Mouse (Mus musculus): ENCODE measurements around the gene Foxp1. TPM values are rescaled to one million over a fixed set of nuclear protein-coding genes. Genes with fewer than 3 reads are reported as not detected.

Gene Foxp1
- polyA plus RNA-seq, 1 experiment from 2014 or later = 103 TPM

- H3K27ac ChIP-seq = no peak overlapping the region
- H3K36me3 ChIP-seq = 0 out of 2 replicates have a peak, but pooled peaks cover 4% of the 10 kb centered on the region
- no peak overlapping the region for H3K9ac ChIP-seq
- no peaks in the 10 kb centered on the region for H3K27me3 ChIP-seq (replicated peaks)
- H3K4me1 ChIP-seq (replicated peaks) = peaks cover 4% of the 10 kb centered on the region; the same call in 1 of the 2 replicates
- H3K9me3 ChIP-seq = no peaks in the 10 kb centered on the region
- 70% methylated on average over 9 of the region's 9 CpGs for WGBS
- 0 out of 2 replicates have a peak, but pooled peaks have one; percentile 39 for ATAC-seq
- H3K4me3 ChIP-seq (replicated peaks) = no peak overlapping the region
- no peak overlapping the region for H3K4me2 ChIP-seq (replicated peaks)
These were observed 565.9 kb downstream of the Foxp1 start for GRCm38 (mm10) chr6:98956522-98957169.

DNA sequence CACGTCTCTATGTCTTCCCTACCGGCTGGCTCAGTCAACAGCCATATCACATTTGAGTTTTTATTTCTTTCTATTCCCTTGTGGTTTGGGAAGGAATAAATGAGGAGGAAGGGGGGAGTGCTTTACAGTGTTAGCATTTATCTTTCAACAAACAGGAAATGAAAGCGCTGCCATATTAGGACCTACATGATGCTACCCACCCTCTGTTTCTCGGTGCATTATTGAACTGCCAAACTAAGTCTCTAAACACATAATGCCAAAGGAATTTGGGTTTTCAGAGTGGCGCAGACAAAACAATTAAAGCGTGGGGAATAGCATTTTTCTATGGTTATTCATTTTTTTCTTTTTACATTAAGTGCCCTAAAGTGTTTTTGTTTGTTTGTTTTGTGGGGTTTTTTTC, 566.8 kb downstream of the Foxp1 start:
- Histone ChIP-seq H3K36me3 (0 out of 2 replicates have a peak, but pooled peaks cover 4% of the 10 kb centered on the region), H3K4me1 (replicated peaks) (peaks cover 11% of the 10 kb centered on the region), H3K4me3 (replicated peaks) (no peak overlapping the region), H3K9me3 (no peaks in the 10 kb centered on the region), H3K9ac (no peak overlapping the region), H3K4me2 (replicated peaks) (no peak overlapping the region), H3K27me3 (replicated peaks) (no peaks in the 10 kb centered on the region), H3K27ac (no peak overlapping the region)
- 82% methylated on average over 6 of the region's 6 CpGs for WGBS
- no peak for ATAC-seq

- Histone ChIP-seq H3K9me3 (no peaks in the 10 kb centered on the region), H3K36me3 (0 out of 2 replicates have a peak, but pooled peaks cover 4% of the 10 kb centered on the region), H3K9ac (no peak overlapping the region), H3K4me3 (replicated peaks) (no peak overlapping the region), H3K4me1 (replicated peaks) (peaks cover 22% of the 10 kb centered on the region), H3K27me3 (replicated peaks) (no peaks in the 10 kb centered on the region), H3K4me2 (replicated peaks) (no peak overlapping the region), H3K27ac (no peak overlapping the region)
- 93% methylated on average over 5 of the region's 5 CpGs for WGBS
- no peak for ATAC-seq
These were observed 568.1 kb downstream of the Foxp1 start for GRCm38 (mm10) chr6:98954439-98954838.

GRCm38 (mm10) chr6:98949703-98950191, 572.8 kb downstream of the Foxp1 start:
- ATAC-seq = peak; percentile 95
- no peaks in the 10 kb centered on the region for H3K9me3 ChIP-seq
- H3K27ac ChIP-seq = peak overlapping the region; percentile 87
- H3K4me2 ChIP-seq (replicated peaks) = peak overlapping the region; percentile 26; the same call in 1 of the 2 replicates
- 14% methylated on average over 6 of the region's 6 CpGs for WGBS
- no peak overlapping the region for H3K4me3 ChIP-seq (replicated peaks)
- H3K27me3 ChIP-seq (replicated peaks) = no peaks in the 10 kb centered on the region
- 0 out of 2 replicates have a peak, but pooled peaks cover 4% of the 10 kb centered on the region for H3K36me3 ChIP-seq
- H3K9ac ChIP-seq = peak overlapping the region; percentile 29; the same call in 1 of the 2 replicates
- peaks cover 33% of the 10 kb centered on the region for H3K4me1 ChIP-seq (replicated peaks)

- WGBS = 37% methylated on average over 7 of the region's 7 CpGs
- H3K9ac ChIP-seq = no peak overlapping the region
- no peaks in the 10 kb centered on the region for H3K9me3 ChIP-seq
- 0 out of 2 replicates have a peak, but pooled peaks have one; percentile 4 for ATAC-seq
- H3K4me1 ChIP-seq (replicated peaks) = peaks cover 33% of the 10 kb centered on the region
- no peaks in the 10 kb centered on the region for H3K27me3 ChIP-seq (replicated peaks)
- H3K4me3 ChIP-seq (replicated peaks) = no peak overlapping the region
- peak overlapping the region; percentile 87 for H3K27ac ChIP-seq
- 0 out of 2 replicates have a peak, but pooled peaks cover 4% of the 10 kb centered on the region for H3K36me3 ChIP-seq
- H3K4me2 ChIP-seq (replicated peaks) = no peak overlapping the region
These were observed 573.2 kb downstream of the Foxp1 start for GRCm38 (mm10) chr6:98949286-98949685.

GRCm38 (mm10) chr6:98948153-98949141, 574.1 kb downstream of the Foxp1 start:
- Histone ChIP-seq H3K9me3 (no peaks in the 10 kb centered on the region), H3K4me1 (replicated peaks) (peaks cover 33% of the 10 kb centered on the region), H3K27me3 (replicated peaks) (no peaks in the 10 kb centered on the region), H3K27ac (peak overlapping the region; percentile 87; the same call in 1 of the 2 replicates), H3K9ac (no peak overlapping the region), H3K4me3 (replicated peaks) (no peak overlapping the region), H3K36me3 (0 out of 2 replicates have a peak, but pooled peaks cover 2% of the 10 kb centered on the region), H3K4me2 (replicated peaks) (no peak overlapping the region)
- WGBS = 84% methylated on average over 21 of the region's 21 CpGs
- ATAC-seq = no peak

GRCm38 (mm10) chr6:98947486-98948152, 574.9 kb downstream of the Foxp1 start:
- Histone ChIP-seq H3K4me2 (replicated peaks) (no peak overlapping the region), H3K36me3 (peaks cover 4% of the 10 kb centered on the region; the same call in 1 of the 2 replicates), H3K4me1 (replicated peaks) (peaks cover 33% of the 10 kb centered on the region), H3K9ac (no peak overlapping the region), H3K27me3 (replicated peaks) (no peaks in the 10 kb centered on the region), H3K9me3 (no peaks in the 10 kb centered on the region), H3K27ac (0 out of 2 replicates have a peak overlapping the region, but pooled peaks have one; percentile 32), H3K4me3 (replicated peaks) (no peak overlapping the region)
- WGBS = 72% methylated on average over 11 of the region's 11 CpGs
- ATAC-seq = no peak

DNA sequence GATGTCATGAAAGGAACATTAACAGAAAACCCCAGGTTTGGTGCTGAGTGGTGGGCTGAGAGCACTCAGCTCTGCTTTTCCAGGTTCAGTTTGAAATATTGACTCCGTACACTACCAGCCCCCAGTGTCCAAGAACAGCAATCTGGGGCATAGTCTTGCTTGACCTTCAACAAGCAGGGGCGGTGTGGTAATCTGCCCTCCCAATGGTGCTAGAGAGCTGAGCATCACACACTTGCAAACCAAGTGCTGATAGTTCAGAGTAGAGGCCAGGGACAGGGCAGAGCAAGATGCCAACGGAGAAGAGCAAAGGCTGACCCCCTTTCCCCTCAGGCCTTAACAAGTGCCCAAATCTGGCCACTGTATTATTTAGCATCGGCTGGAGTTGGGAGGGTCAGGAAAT, 575.8 kb downstream of the Foxp1 start:
- ATAC-seq = no peak
- 92% methylated on average over 4 of the region's 4 CpGs for WGBS

GRCm38 (mm10) chr6:98945496-98946412, 576.8 kb downstream of the Foxp1 start:
- no peaks in the 10 kb centered on the region for H3K27me3 ChIP-seq (replicated peaks)
- no peak overlapping the region for H3K9ac ChIP-seq
- H3K27ac ChIP-seq = no peak overlapping the region
- H3K4me3 ChIP-seq (replicated peaks) = no peak overlapping the region
- ATAC-seq = no peak
- H3K36me3 ChIP-seq = peaks cover 11% of the 10 kb centered on the region; the same call in 1 of the 2 replicates
- no peaks in the 10 kb centered on the region for H3K9me3 ChIP-seq
- no peak overlapping the region for H3K4me2 ChIP-seq (replicated peaks)
- 75% methylated on average over 21 of the region's 21 CpGs for WGBS
- peaks cover 26% of the 10 kb centered on the region for H3K4me1 ChIP-seq (replicated peaks)

More for the DNA sequence above, 575.8 kb downstream of the Foxp1 start:
- no peak overlapping the region for H3K9ac ChIP-seq
- no peaks in the 10 kb centered on the region for H3K27me3 ChIP-seq (replicated peaks)
- peaks cover 33% of the 10 kb centered on the region for H3K4me1 ChIP-seq (replicated peaks)
- 0 out of 2 replicates have a peak overlapping the region, but pooled peaks have one; percentile 32 for H3K27ac ChIP-seq
- H3K4me2 ChIP-seq (replicated peaks) = no peak overlapping the region
- H3K36me3 ChIP-seq = peaks cover 11% of the 10 kb centered on the region; the same call in 1 of the 2 replicates
- H3K4me3 ChIP-seq (replicated peaks) = no peak overlapping the region
- no peaks in the 10 kb centered on the region for H3K9me3 ChIP-seq

DNA sequence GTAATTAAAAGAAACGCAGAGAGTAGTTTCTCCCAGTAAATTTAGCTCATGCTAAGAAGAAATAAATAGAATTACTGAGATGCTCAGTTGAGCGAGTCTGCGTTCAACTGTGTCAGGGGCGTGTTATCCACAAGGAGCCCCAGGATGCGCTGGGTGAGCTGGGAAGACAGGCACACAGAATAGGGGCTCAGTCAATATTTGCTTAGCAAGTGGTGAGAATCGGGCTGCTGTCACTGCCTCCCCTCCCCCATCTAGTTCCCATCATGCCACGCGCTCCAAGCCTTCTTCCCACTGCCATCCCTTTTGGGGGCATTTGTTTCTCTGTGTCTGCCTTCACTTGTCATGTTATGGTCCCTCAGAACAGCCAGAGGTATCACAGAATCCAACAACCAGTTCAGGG, 584.2 kb downstream of the Foxp1 start:
- no peak overlapping the region for H3K9ac ChIP-seq
- no peak overlapping the region for H3K4me3 ChIP-seq (replicated peaks)
- no peaks in the 10 kb centered on the region for H3K4me1 ChIP-seq (replicated peaks)
- no peak for ATAC-seq
- no peaks in the 10 kb centered on the region for H3K27me3 ChIP-seq (replicated peaks)
- no peak overlapping the region for H3K4me2 ChIP-seq (replicated peaks)
- H3K9me3 ChIP-seq = no peaks in the 10 kb centered on the region
- WGBS = 80% methylated on average over 8 of the region's 8 CpGs
- no peak overlapping the region for H3K27ac ChIP-seq
- peaks cover 30% of the 10 kb centered on the region for H3K36me3 ChIP-seq

DNA sequence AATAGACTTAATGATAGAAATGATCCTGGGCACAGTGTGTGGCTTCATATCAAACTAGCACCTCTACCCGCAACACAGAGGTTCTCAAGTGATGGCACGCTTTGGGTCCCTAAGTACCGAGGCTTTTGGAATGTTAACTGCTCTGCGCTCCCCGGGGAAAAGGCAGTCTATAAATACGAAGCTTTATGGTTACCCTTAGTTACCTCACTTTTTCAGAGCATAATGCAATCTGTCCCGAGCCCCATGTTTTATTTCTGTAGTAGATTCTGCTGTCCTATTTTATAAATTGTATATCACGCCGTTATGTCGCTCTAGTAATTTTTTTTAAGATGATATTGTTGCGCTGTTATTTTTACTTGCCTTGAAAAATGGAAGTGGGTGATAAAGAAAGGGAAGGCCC, 585.0 kb downstream of the Foxp1 start:
- no peaks in the 10 kb centered on the region for H3K27me3 ChIP-seq (replicated peaks)
- peaks cover 27% of the 10 kb centered on the region for H3K36me3 ChIP-seq
- no peak overlapping the region for H3K9ac ChIP-seq
- H3K27ac ChIP-seq = no peak overlapping the region
- H3K9me3 ChIP-seq = no peaks in the 10 kb centered on the region
- H3K4me1 ChIP-seq (replicated peaks) = no peaks in the 10 kb centered on the region
- no peak overlapping the region for H3K4me3 ChIP-seq (replicated peaks)
- WGBS = 84% methylated on average over 11 of the region's 11 CpGs
- H3K4me2 ChIP-seq (replicated peaks) = no peak overlapping the region
- ATAC-seq = no peak

Data from intestine, embryonic 15.5 days (tissue).